Mouse (Mus musculus) megakaryocyte, embryonic 14.5 days (primary cell): ENCODE data around the gene Ccl28.

ENCODE experiments used
- FLI1 ChIP-seq: IDR thresholded peaks from 2 replicates; pipeline ENCODE4 v1.6.1; 2012; ENCODE audit warnings: low read length, inconsistent platforms, mixed read lengths
- GATA1 ChIP-seq: IDR thresholded peaks from 3 replicates; pipeline ENCODE4 v1.6.1; 2012; ENCODE audit warnings: mixed read lengths, low read length, inconsistent platforms, borderline replicate concordance

DNA sequence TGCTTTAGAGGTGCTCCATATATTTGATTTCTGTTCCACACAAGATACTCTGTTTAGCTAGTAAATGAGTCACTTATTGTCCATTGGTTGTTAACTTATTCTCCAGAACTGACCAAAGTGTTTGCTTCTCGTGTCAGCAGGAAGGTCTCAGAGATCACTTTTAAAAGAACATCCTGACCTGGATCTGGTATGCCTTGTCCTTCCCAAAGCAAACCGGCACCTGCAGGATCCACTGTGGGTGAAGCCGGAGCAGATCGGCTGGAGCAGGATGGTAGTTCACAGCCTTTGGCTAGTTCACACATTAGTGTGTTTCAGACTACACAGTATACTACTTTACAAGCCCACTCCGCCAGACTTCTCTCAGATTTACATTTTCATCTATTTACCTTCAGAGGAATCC, 14.8 kb downstream of the Ccl28 start:
- TF ChIP-seq GATA1: no peak
- TF ChIP-seq FLI1: no peak
